Mouse (Mus musculus) left cerebral cortex, adult 11 months (tissue): ENCODE results near the gene Tmem160.

Source experiments
- DNase-seq: peaks from one replicate; pipeline ENCODE4 v3.0.0; 2022; ENCODE audit warnings: low spot score

Gene Tmem160

GRCm38 (mm10) chr7:16452587-16453073, at the start of gene Tmem160:
Gene Tmem160 (plus strand): TSS chr7:16452779.
- DNase-seq: peak; percentile 92

- no peak for DNase-seq
Observed at GRCm38 (mm10) chr7:16402968-16403948, 49.3 kb upstream of the Tmem160 start.

GRCm38 (mm10) chr7:16404315-16405072, 48.1 kb upstream of the Tmem160 start:
- DNase-seq: no peak

GRCm38 (mm10) chr7:16405073-16405455, 47.5 kb upstream of the Tmem160 start:
- DNase-seq: no peak

GRCm38 (mm10) chr7:16405516-16406351, 46.8 kb upstream of the Tmem160 start:
- no peak for DNase-seq

- no peak for DNase-seq
Observed at GRCm38 (mm10) chr7:16406978-16407377, 45.6 kb upstream of the Tmem160 start.

GRCm38 (mm10) chr7:16411100-16411499, 41.5 kb upstream of the Tmem160 start:
- no peak for DNase-seq

- DNase-seq: no peak
Observed at GRCm38 (mm10) chr7:16412220-16412896, 40.2 kb upstream of the Tmem160 start.

- DNase-seq: no peak
Observed at GRCm38 (mm10) chr7:16412930-16413329, 39.6 kb upstream of the Tmem160 start.

GRCm38 (mm10) chr7:16415426-16415825, 37.2 kb upstream of the Tmem160 start:
- no peak for DNase-seq

GRCm38 (mm10) chr7:16417141-16417771, 35.3 kb upstream of the Tmem160 start:
- no peak for DNase-seq

- DNase-seq: no peak
Observed at GRCm38 (mm10) chr7:16418713-16419112, 33.9 kb upstream of the Tmem160 start.

- DNase-seq: no peak
Observed at GRCm38 (mm10) chr7:16420493-16421118, 32.0 kb upstream of the Tmem160 start.

GRCm38 (mm10) chr7:16422222-16422856, 30.2 kb upstream of the Tmem160 start:
- DNase-seq: no peak

- DNase-seq: no peak
Observed at GRCm38 (mm10) chr7:16423731-16424130, 28.8 kb upstream of the Tmem160 start.

GRCm38 (mm10) chr7:16425721-16426120, 26.9 kb upstream of the Tmem160 start:
- no peak for DNase-seq

- peak; percentile 41 for DNase-seq
Observed at GRCm38 (mm10) chr7:16426129-16426729, 26.4 kb upstream of the Tmem160 start.

- DNase-seq: no peak
Observed at GRCm38 (mm10) chr7:16433352-16433971, 19.1 kb upstream of the Tmem160 start.

- no peak for DNase-seq
Observed at GRCm38 (mm10) chr7:16435088-16435487, 17.5 kb upstream of the Tmem160 start.
